Mouse (Mus musculus) G1E (cell line): ENCODE data around the gene Zfp512b. TPM values are rescaled to one million over a fixed set of nuclear protein-coding genes. Genes with fewer than 3 reads are reported as not detected.

Source experiments
- ATAC-seq: 2 replicates; pipeline ENCODE4 v1.8.0; 2016; ENCODE audit warnings: mild to moderate bottlenecking; ENCODE audit not compliant: insufficient number of reproducible peaks, poor library complexity, low FRiP score, severe bottlenecking; ENCODE audit errors: extremely low read depth
- DNase-seq: peaks from one replicate; pipeline ENCODE4 v3.0.0; 2012; ENCODE audit warnings: low spot score
- H3K27me3 ChIP-seq: 2 replicates; pipeline ENCODE4 v1.6.1; 2012; ENCODE audit warnings: mild to moderate bottlenecking, low read length, inconsistent platforms; ENCODE audit not compliant: insufficient read depth
- H3K36me3 ChIP-seq: replicated peaks from 2 replicates; pipeline ENCODE3; 2012; ENCODE audit warnings: mild to moderate bottlenecking, inconsistent platforms
- H3K4me1 ChIP-seq: 2 replicates; pipeline ENCODE4 v1.6.1; 2012; ENCODE audit warnings: low read depth, low read length, inconsistent platforms, mixed read lengths; ENCODE audit not compliant: insufficient read depth
- H3K4me3 ChIP-seq: 2 replicates; pipeline ENCODE4 v1.5.1; 2012; ENCODE audit warnings: low read depth, mild to moderate bottlenecking, inconsistent platforms, low read length, moderate library complexity, mixed read lengths
- H3K9me3 ChIP-seq: replicated peaks from 2 replicates; pipeline ENCODE4 v1.6.1; 2012; ENCODE audit warnings: inconsistent platforms
- CTCF ChIP-seq: IDR thresholded peaks from 2 replicates; pipeline ENCODE4 v1.5.1; 2012; ENCODE audit warnings: low read depth, low read length, inconsistent platforms, mixed read lengths
- GATA1 ChIP-seq: IDR thresholded peaks from 2 replicates; pipeline ENCODE4 v1.6.1; 2012; ENCODE audit warnings: borderline replicate concordance, low read length, inconsistent platforms, mixed read lengths
- GATA2 ChIP-seq: IDR thresholded peaks from 2 replicates; pipeline ENCODE4 v1.6.1; 2012; ENCODE audit warnings: low read depth, low read length, inconsistent platforms, borderline replicate concordance
- POLR2AphosphoS5 ChIP-seq: IDR thresholded peaks from 2 replicates; pipeline ENCODE4 v1.6.1; 2012; ENCODE audit warnings: low read depth, low read length, inconsistent platforms; ENCODE audit not compliant: insufficient replicate concordance
- TAL1 ChIP-seq: conservative IDR thresholded peaks from 2 replicates; pipeline ENCODE4 v1.6.1; 2012; ENCODE audit warnings: low read depth, low read length, inconsistent platforms, mixed read lengths
- polyA plus RNA-seq: library from polyadenylated mRNA; stranded (reverse); fragments of >175 nt; gene quantifications from 2 replicates; pipeline ENCODE4 v1.2.3, GENCODE M21; 2012
- total RNA-seq, 2 experiments: library from RNA; stranded (forward) in 1 of 2; stranded (reverse) in 1 of 2; fragments of 200-1000 nt in 1 of 2; fragments of >200 nt in 1 of 2; fragmentation: Nextera tagmentation in 1 of 2; gene quantifications; 2 replicates each; pipeline ENCODE4 v1.2.3; 2014 to 2017

Gene Zfp512b
- total and polyA plus RNA-seq, 3 experiments: 19.8 to 88.2 (median 40.5) TPM

DNA sequence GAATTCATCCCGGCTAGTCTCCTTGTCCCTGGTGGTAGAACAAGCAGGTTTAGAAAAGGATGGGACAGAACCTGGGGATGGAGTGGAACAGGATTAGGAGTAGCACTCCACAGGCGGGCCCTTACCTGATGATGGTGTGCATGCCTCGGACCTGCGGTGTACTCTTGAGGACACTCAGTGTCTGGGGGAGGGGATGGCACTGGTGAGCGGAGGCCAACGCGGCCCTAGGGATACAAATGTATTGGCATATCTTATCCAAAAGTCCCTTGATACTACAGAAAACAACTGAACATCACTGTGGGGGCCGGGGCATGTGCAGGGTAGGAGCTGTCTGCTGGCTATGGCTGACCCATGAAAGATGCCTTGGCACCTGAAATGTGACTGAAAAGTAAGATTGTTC is 22.2 kb downstream of the Zfp512b start:
- Histone ChIP-seq H3K4me3 (no peak overlapping the region), H3K9me3 (no peaks in the 10 kb centered on the region), H3K4me1 (peaks cover 58% of the 10 kb centered on the region), H3K27me3 (no peaks in the 10 kb centered on the region; the same call in 1 of the 2 replicates), H3K36me3 (peaks cover 77% of the 10 kb centered on the region)
- TF ChIP-seq CTCF (no peak), GATA1 (no peak), GATA2 (no peak), POLR2AphosphoS5 (no peak), TAL1 (no peak)
- ATAC-seq (no peak), DNase-seq (no peak)

DNA sequence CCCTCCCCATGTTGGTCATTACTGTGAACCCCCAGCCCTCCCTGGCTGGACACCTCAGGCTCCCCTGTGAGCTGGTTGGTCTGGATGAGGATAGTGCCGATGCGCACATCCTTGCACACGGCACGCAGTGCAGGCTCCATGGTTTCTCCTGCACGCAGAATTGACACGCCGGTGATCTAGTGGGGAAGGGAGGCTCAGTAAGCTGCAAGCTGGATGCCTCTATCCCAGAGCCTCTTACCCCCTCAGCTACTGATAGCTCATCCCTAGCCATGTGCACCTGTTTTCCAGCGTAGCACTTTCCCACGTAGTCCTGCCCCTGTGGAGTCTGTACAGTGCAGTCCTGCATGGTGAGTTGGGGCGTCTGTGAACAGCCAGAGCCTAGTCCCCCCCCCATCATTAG is 22.7 kb downstream of the Zfp512b start:
- Histone ChIP-seq H3K4me3 (no peak overlapping the region), H3K4me1 (peaks cover 56% of the 10 kb centered on the region), H3K27me3 (no peaks in the 10 kb centered on the region; the same call in 1 of the 2 replicates), H3K9me3 (no peaks in the 10 kb centered on the region), H3K36me3 (peaks cover 72% of the 10 kb centered on the region)
- ATAC-seq (no peak), DNase-seq (no peak)
- TF ChIP-seq GATA2 (no peak), TAL1 (no peak), POLR2AphosphoS5 (no peak), CTCF (no peak), GATA1 (no peak)

DNA sequence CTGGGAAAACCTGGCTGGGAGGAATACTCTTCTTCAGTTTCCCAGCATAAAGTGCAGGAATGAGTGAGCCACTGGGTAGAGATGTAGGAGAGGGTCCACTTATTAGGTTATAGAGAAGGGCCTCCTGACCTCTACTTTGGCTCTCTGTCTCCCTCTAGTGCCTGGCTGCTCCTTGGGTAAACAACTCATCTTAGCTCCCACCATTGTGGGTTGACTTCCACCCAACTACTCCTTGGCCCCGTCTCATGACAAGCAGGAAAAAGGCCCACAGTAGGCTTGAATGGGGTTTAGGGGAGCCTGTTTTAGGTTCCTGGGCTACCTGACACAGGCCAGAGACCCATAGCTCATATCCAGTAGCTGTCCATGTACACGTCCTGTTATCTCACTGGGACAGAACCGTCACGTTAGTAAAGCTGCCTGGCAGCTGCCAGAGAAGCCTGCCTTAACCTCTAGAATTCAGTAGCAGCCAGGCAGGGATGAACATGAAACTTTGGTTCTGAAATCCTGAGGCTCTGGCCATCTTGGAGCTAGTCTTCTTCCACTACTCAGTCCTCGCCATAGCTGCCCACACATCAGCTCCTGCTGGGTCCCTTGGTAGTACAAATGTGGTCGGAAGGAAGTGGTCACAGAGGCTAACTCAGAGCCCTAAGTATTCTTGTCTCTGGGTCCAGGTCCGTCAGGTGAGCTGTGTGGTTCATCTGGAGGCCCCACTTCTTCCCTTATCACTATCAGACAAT is 24.2 kb downstream of the Zfp512b start:
- H3K4me1 ChIP-seq: peaks cover 42% of the 10 kb centered on the region
- peaks cover 58% of the 10 kb centered on the region for H3K36me3 ChIP-seq
- DNase-seq: peak; percentile 64
- no peaks in the 10 kb centered on the region for H3K9me3 ChIP-seq
- ATAC-seq: peak; percentile 54
- no peak for TF ChIP-seq POLR2AphosphoS5
- TF ChIP-seq GATA1: no peak
- peak; percentile 79 for TF ChIP-seq CTCF
- TF ChIP-seq GATA2: no peak
- TF ChIP-seq TAL1: 0 out of 2 replicates have a peak, but pooled peaks have one; percentile 13
- H3K4me3 ChIP-seq: no peak overlapping the region
- H3K27me3 ChIP-seq: no peaks in the 10 kb centered on the region; the same call in 1 of the 2 replicates

DNA sequence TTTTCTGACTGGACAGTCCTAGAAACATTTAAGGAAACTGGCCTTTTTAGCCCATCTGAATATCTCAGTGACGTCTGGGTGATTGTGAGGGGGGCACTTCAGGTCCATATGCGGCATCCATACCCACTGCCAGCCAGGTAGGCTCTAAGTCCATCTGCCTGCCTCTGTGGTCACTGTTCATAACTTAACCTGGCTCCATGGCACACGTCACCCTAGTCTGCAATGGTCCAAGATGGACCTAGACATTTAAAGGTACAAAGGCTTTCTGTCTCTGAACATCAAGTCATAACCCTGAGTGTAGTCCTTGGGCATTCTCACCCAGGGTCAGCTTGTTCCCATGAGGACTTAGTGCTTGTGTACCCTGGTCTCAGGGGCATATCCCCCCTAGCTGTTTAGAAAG is 25.3 kb downstream of the Zfp512b start:
- no peak for TF ChIP-seq GATA2
- no peak for TF ChIP-seq POLR2AphosphoS5
- TF ChIP-seq TAL1: no peak
- TF ChIP-seq GATA1: no peak
- TF ChIP-seq CTCF: no peak
- ATAC-seq (no peak), DNase-seq (no peak)
- peaks cover 47% of the 10 kb centered on the region for H3K36me3 ChIP-seq
- no peaks in the 10 kb centered on the region; the same call in 1 of the 2 replicates for H3K27me3 ChIP-seq
- no peak overlapping the region for H3K4me3 ChIP-seq
- H3K4me1 ChIP-seq: peaks cover 39% of the 10 kb centered on the region
- no peaks in the 10 kb centered on the region for H3K9me3 ChIP-seq

DNA sequence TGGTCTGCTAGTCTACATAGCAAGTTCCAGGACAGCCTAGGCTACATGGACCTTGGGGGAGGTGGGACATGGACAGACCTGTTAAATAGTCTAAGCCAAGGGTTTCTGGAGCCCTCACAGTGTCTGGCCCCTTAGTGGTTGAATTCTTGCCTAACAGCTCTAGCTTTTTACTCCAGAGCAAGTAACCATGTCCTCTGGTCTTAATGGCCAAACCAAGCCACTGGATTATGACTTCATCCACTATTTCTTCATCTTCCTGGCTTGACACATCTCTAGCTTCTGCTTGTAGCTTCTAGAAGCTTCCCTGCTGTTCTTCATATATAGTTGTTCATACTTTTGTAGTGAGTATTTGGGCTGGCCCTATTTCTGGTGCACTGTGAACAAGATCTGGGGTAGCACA is 38.8 kb downstream of the Zfp512b start:
- no peak for DNase-seq
- peaks cover 64% of the 10 kb centered on the region for H3K36me3 ChIP-seq
- H3K27me3 ChIP-seq: no peaks in the 10 kb centered on the region
- H3K9me3 ChIP-seq: no peaks in the 10 kb centered on the region
- peaks cover 11% of the 10 kb centered on the region; the same call in 1 of the 2 replicates for H3K4me1 ChIP-seq
- no peak for ATAC-seq
- TF ChIP-seq CTCF (no peak), TAL1 (no peak), GATA2 (no peak), POLR2AphosphoS5 (no peak), GATA1 (no peak)
- H3K4me3 ChIP-seq: no peak overlapping the region

DNA sequence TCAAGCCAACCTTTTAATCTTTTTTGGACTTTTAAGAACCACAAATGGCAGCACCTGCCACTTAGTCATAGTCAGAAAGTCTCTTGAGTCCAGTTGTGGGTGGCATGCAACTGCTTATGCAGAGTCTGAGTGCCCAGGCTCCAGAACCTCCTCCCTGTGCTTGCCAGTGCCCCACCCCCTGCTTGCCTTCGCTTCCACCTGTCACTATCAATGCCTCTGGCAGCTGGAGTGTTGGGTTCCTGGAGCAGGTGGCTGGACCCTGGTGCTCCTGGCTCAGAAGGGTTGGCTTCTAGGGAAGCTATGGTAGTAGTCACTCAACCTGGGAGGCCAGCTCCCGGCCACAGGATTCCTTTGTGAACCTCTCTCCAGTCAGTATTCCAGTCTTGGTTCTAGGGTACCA is 42.4 kb downstream of the Zfp512b start:
- TF ChIP-seq TAL1 (no peak), POLR2AphosphoS5 (no peak), GATA1 (no peak), CTCF (no peak), GATA2 (no peak)
- peaks cover 97% of the 10 kb centered on the region for H3K36me3 ChIP-seq
- no peak for DNase-seq
- no peak for ATAC-seq
- H3K9me3 ChIP-seq: no peaks in the 10 kb centered on the region
- peaks cover 17% of the 10 kb centered on the region for H3K4me1 ChIP-seq
- H3K27me3 ChIP-seq: no peaks in the 10 kb centered on the region
- no peak overlapping the region for H3K4me3 ChIP-seq
